Mouse (Mus musculus): ENCODE results near the gene Gpr179. TPM values are rescaled to one million over a fixed set of nuclear protein-coding genes. Genes with fewer than 3 reads are reported as not detected.

The Gpr179 gene
- polyA plus RNA-seq, 1 experiment from 2014 or later, result 0.04 TPM

DNA sequence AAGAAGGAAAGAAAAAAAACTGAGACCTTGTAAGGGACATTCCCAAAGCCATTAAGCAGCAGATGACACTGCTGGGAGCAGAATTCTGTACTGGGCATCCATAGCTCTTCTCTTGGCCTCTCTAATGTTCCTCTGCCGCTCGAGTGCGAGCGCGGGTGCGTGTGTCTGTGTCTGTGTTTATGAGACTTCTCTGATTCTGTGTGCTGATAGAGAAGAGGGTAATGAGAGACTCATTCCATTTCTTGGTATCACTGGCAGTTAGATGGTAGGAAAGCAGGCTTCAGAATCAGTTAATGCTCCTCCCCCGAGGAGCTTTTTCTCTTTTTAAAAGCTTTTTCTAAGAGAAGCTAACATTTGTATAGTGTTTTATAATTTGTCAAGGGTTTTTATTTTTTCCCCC is 3.4 kb upstream of the Gpr179 start:
- no peak overlapping the region for H3K27ac ChIP-seq (replicated peaks)
- H3K9me3 ChIP-seq, result no peaks in the 10 kb centered on the region
- H3K27me3 ChIP-seq (replicated peaks), result no peaks in the 10 kb centered on the region
- WGBS, result 83% methylated on average over 7 of the region's 7 CpGs
- H3K4me2 ChIP-seq, result no peak overlapping the region
- peaks cover 13% of the 10 kb centered on the region for H3K4me1 ChIP-seq
- ATAC-seq (ENCODE audit: extremely low read depth, insufficient number of reproducible peaks, low FRiP score, low TSS enrichment), result no peak
- H3K36me3 ChIP-seq, result no peaks in the 10 kb centered on the region
- no peak overlapping the region for H3K9ac ChIP-seq
- no peak overlapping the region for H3K4me3 ChIP-seq

DNA sequence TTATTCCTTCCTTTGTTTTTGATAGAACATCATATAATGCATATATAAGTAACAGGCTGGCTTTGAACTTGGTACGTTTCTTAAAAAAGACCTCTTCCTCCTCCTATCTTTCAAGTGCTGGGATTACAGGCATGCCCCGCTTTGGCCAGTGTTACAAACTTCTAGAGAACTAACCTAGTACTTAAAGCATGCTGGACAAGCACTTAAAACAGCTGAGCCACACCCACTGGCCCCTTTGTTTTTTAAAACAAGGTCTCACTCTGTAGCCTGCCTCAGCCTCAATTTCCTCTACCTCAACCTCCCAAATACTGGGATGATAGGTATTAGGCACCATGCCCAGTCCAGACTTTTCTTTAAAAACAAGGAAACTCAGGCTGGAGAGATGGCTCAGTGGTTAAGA is 2.8 kb upstream of the Gpr179 start:
- Histone ChIP-seq H3K4me3 (no peak overlapping the region), H3K4me2 (no peak overlapping the region), H3K9me3 (no peaks in the 10 kb centered on the region), H3K4me1 (peaks cover 19% of the 10 kb centered on the region), H3K27ac (replicated peaks) (no peak overlapping the region), H3K27me3 (replicated peaks) (no peaks in the 10 kb centered on the region), H3K9ac (no peak overlapping the region), H3K36me3 (no peaks in the 10 kb centered on the region)
- no peak for ATAC-seq (ENCODE audit: extremely low read depth, insufficient number of reproducible peaks, low FRiP score, low TSS enrichment)
- WGBS, result 58% methylated on average over 2 of the region's 2 CpGs

DNA sequence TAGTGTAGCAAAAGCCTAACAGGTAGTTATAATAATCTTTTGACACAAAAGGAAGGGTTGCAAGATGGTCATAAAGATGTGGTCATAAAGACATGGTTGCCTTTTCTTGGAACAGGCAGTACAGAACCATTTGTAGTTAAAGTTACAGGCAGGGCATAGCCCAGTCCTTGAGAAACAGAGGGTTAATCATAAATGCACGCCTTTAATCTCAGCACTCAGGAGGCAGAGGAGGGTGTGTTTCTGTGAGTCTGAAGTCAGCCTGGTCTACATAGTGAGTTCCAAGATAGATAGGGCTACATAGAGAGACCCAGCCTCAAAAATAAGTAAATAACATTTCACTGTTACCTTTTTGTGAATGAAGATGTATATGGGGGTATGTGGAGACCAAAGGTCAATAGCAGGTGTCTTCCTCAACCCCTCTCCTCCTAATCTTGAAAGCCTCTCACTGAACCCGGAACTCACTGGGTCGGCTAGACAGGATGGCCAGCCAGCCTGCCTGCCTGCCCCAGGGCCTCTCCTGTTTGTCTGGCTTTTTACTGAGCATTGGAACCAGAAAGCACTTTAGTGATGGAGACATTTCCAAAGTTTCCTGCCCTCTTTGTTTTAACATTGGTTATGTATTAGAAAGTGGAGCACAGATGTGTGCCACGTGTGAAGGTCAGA is 1.2 kb upstream of the Gpr179 start:
- H3K36me3 ChIP-seq, result no peaks in the 10 kb centered on the region
- 46% methylated on average over 4 of the region's 4 CpGs for WGBS
- no peak overlapping the region for H3K4me3 ChIP-seq

DNA sequence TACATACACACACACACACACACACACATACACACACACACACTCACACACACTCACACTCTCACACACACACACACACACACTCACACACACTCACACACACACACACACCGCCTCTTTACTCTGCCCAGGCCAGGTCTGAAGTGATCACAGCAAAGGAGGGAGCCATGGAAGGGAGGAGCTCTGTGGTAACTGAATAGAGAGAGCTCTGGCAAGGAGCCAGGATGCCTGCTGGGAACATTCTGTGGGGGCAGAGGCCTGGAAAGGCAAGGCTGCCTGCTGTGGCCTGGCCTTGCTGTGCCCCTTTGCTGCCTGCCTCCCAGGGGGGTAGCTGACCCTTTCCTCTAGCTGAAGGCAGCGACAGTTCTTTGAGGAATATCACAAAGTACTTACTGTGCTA is 1.8 kb downstream of the Gpr179 start:
- H3K4me3 ChIP-seq, result no peak overlapping the region
- H3K4me1 ChIP-seq, result peaks cover 37% of the 10 kb centered on the region
- no peaks in the 10 kb centered on the region for H3K9me3 ChIP-seq
- H3K27ac ChIP-seq (replicated peaks), result peak overlapping the region; percentile 83
- ATAC-seq (ENCODE audit: extremely low read depth, insufficient number of reproducible peaks, low FRiP score, low TSS enrichment), result 0 out of 2 replicates have a peak, but pooled peaks have one; percentile 34
- no peaks in the 10 kb centered on the region for H3K27me3 ChIP-seq (replicated peaks)
- H3K36me3 ChIP-seq, result no peaks in the 10 kb centered on the region
- WGBS, result 0% methylated on average over 1 of the region's 2 CpGs
- peak overlapping the region; percentile 41 for H3K9ac ChIP-seq
- H3K4me2 ChIP-seq, result no peak overlapping the region

More for the DNA sequence above, 1.2 kb upstream of the Gpr179 start:
- H3K27me3 ChIP-seq (replicated peaks), result no peaks in the 10 kb centered on the region
- no peaks in the 10 kb centered on the region for H3K9me3 ChIP-seq
- no peak for ATAC-seq (ENCODE audit: extremely low read depth, insufficient number of reproducible peaks, low FRiP score, low TSS enrichment)
- no peak overlapping the region for H3K9ac ChIP-seq
- H3K4me2 ChIP-seq, result no peak overlapping the region
- peaks cover 22% of the 10 kb centered on the region for H3K4me1 ChIP-seq
- no peak overlapping the region for H3K27ac ChIP-seq (replicated peaks)

DNA sequence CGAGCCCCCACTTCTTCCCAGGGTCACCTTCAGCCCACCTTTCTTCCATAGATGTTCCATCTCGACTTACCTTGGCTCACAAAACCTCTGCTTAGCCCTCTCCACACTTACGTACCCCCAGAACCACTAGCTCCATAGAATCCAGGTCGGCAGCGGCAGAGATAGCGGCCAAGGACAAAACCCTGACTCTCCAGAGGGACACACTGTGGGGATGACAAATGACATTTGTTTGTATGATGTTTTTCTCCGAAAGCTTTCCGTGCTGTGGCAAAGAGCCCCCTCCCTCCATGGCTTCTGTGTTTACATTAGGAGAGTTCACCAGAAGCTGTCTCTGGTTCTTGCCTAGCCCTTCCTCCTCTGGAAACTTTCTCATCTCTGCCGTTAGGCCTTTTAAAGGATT is 4.6 kb downstream of the Gpr179 start:
- Histone ChIP-seq H3K27ac (replicated peaks) (no peak overlapping the region), H3K9me3 (no peaks in the 10 kb centered on the region), H3K27me3 (replicated peaks) (peaks cover 13% of the 10 kb centered on the region), H3K4me1 (peaks cover 48% of the 10 kb centered on the region), H3K4me2 (no peak overlapping the region), H3K36me3 (no peaks in the 10 kb centered on the region), H3K9ac (no peak overlapping the region), H3K4me3 (no peak overlapping the region)
- no peak for ATAC-seq (ENCODE audit: extremely low read depth, insufficient number of reproducible peaks, low FRiP score, low TSS enrichment)
- WGBS, result 69% methylated on average over 9 of the region's 9 CpGs

DNA sequence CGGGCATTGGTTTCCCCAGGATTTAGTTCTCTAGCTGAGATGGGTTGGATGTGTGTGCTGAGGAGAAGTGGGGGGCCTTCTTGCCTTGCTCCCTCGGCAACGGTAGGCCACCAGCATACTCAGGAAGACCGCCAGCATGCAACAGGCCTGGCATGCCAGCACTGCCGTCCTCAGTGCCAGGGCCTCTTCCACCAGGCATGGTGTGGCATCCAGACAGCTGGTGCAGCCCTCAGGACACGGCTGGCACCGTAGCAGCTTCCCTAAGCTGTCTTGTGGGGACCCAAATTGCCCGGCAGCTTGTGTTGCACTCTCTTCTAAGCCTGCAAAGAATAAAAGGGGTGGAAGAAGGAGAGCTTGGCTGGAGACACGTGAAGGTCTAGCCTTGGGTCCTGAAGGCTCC is 5.5 kb downstream of the Gpr179 start:
- H3K27me3 ChIP-seq (replicated peaks), result peaks cover 13% of the 10 kb centered on the region
- peaks cover 45% of the 10 kb centered on the region for H3K4me1 ChIP-seq
- WGBS, result 71% methylated on average over 9 of the region's 9 CpGs
- no peak overlapping the region for H3K4me3 ChIP-seq
- no peak for ATAC-seq (ENCODE audit: extremely low read depth, insufficient number of reproducible peaks, low FRiP score, low TSS enrichment)
- H3K27ac ChIP-seq (replicated peaks), result no peak overlapping the region
- no peak overlapping the region for H3K4me2 ChIP-seq
- H3K9me3 ChIP-seq, result no peaks in the 10 kb centered on the region
- no peaks in the 10 kb centered on the region for H3K36me3 ChIP-seq
- H3K9ac ChIP-seq, result no peak overlapping the region

DNA sequence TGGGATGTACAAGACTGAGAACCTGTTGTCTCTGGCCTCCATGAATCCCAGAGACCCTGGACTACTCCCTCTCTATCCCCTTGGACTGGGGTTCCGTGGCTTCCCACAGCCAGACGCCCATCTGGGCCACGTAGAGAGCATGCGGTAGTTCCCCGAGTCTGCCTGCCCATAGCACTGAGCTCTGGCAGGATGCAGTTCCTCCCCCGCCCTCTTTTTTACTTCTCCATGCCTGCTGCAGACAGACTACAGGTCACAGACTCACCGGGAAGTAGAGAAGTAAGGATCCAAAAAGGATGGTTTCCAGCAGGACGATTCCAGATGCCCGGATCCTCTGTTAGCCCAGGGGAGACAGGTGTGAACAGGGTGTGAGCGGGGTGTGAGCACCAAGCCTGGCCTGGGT is 6.4 kb downstream of the Gpr179 start:
- 47% methylated on average over 10 of the region's 10 CpGs for WGBS
- ATAC-seq (ENCODE audit: extremely low read depth, insufficient number of reproducible peaks, low FRiP score, low TSS enrichment), result peak; percentile 34; the same call in 1 of the 2 replicates
- Histone ChIP-seq H3K27me3 (replicated peaks) (peaks cover 16% of the 10 kb centered on the region), H3K4me1 (peaks cover 37% of the 10 kb centered on the region), H3K36me3 (no peaks in the 10 kb centered on the region), H3K4me3 (no peak overlapping the region), H3K9ac (no peak overlapping the region), H3K9me3 (no peaks in the 10 kb centered on the region), H3K27ac (replicated peaks) (no peak overlapping the region), H3K4me2 (no peak overlapping the region)

DNA sequence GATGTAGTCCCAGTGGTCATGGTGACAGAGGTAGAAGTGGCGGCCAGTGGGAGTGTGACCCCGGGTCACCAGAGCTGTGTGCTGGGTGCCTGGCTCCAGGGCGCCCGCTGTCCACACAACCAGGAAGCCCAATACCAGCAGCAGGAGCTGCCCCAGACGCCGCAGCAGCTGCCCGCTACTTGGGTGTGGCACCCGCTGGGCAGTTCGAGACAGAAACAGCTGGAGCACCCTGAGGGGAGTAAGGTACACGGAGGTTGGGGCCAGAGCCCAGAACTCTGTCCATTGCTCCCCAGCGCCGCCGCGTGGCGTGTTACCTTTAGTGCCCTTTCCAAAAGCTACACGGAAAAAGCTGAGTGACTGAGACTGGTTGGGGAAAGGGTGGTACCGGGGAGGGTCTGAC is 8.3 kb downstream of the Gpr179 start:
- Histone ChIP-seq H3K4me2 (peak overlapping the region; percentile 51), H3K9ac (peak overlapping the region; percentile 60), H3K27me3 (replicated peaks) (peaks cover 26% of the 10 kb centered on the region), H3K4me1 (peaks cover 31% of the 10 kb centered on the region), H3K27ac (replicated peaks) (no peak overlapping the region), H3K9me3 (no peaks in the 10 kb centered on the region), H3K4me3 (peak overlapping the region; percentile 18), H3K36me3 (no peaks in the 10 kb centered on the region)
- 21% methylated on average over 17 of the region's 17 CpGs for WGBS
- no peak for ATAC-seq (ENCODE audit: extremely low read depth, insufficient number of reproducible peaks, low FRiP score, low TSS enrichment)

DNA sequence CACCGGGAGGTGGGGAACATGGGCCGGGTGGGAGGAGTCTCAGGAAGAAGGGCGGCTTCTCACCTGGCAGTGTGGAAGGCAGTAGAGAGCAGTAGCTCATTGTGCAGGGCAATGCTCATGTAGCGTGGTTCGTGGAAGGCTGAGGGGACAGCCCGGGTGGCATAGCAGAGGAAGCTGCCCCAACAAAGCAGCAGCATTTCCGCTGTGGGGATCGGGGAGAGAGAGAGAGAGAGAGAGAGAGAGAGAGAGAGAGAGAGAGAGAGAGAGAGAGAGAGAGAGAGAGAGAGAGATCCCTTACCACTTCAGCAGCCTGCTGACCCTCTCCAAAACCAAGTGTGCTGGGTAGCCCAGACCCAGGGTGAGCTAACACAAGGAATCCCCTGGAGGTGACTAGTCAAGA is 8.7 kb downstream of the Gpr179 start:
- H3K9ac ChIP-seq, result peak overlapping the region; percentile 60; the same call in 1 of the 2 replicates
- no peaks in the 10 kb centered on the region for H3K36me3 ChIP-seq
- WGBS, result 47% methylated on average over 8 of the region's 8 CpGs
- H3K27me3 ChIP-seq (replicated peaks), result peaks cover 31% of the 10 kb centered on the region
- H3K4me3 ChIP-seq, result no peak overlapping the region
- no peak overlapping the region for H3K27ac ChIP-seq (replicated peaks)
- no peaks in the 10 kb centered on the region for H3K9me3 ChIP-seq
- peak overlapping the region; percentile 51 for H3K4me2 ChIP-seq
- peaks cover 36% of the 10 kb centered on the region for H3K4me1 ChIP-seq
- no peak for ATAC-seq (ENCODE audit: extremely low read depth, insufficient number of reproducible peaks, low FRiP score, low TSS enrichment)

DNA sequence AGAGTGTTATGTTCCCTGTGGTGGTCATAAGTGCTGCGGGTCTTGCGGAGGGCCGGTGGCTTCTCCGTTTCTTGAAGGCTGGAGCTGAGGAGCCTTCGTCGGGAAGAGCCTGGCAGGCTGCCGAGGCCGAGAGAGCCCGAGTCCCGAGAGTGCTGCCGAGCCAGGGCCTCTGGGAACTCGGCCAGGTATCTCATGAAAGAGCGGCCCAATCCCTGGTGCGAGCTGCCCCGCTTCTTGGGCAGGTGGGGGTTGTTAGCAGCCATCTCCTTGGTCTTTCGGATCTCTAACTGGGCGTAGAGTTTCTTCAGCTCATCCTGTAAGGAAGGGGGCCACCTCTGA is 12.9 kb downstream of the Gpr179 start:
- peak overlapping the region; percentile 80 for H3K27ac ChIP-seq (replicated peaks)
- H3K27me3 ChIP-seq (replicated peaks), result peaks cover 63% of the 10 kb centered on the region
- H3K9ac ChIP-seq, result peak overlapping the region; percentile 72
- H3K4me2 ChIP-seq, result peak overlapping the region; percentile 63
- no peaks in the 10 kb centered on the region for H3K36me3 ChIP-seq
- 19% methylated on average over 17 of the region's 17 CpGs for WGBS
- no peak for ATAC-seq (ENCODE audit: extremely low read depth, insufficient number of reproducible peaks, low FRiP score, low TSS enrichment)
- H3K9me3 ChIP-seq, result no peaks in the 10 kb centered on the region
- H3K4me3 ChIP-seq, result peak overlapping the region; percentile 35
- H3K4me1 ChIP-seq, result peaks cover 35% of the 10 kb centered on the region

DNA sequence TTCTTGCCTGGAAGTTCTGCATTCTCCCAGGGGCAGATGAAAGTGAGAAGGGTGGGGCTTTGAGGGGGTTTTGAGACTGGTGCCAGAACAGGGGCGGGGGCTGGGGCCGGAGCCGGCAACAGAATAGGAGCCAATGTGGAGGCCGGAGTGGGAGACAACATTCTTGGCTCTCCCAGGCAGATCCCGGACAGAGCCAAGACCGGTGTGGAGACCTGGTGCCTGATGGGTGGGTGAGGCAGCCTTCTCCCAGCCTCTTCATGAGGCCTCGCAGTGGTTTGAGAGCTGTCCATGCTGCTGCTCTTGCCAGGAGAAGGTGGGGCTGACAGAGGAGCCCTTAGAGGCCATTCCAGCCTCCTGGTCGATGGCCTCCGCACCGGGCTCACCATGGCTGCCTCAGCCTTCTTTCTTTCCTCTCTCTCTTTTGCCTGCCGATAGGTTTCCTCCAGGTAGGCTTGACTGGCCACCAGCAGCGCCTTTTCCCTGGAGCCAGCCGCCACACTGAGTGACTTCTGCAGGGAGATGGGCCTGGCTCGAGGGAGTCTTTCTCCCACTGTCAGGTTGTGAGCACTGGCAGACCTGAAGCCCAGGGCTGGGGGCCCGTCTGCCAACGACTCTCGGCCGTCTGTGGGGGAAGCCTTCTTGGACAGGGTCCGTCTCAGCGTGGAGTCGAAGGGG is 13.4 kb downstream of the Gpr179 start:
- H3K36me3 ChIP-seq, result no peaks in the 10 kb centered on the region
- H3K4me3 ChIP-seq, result peak overlapping the region; percentile 35
- ATAC-seq (ENCODE audit: extremely low read depth, insufficient number of reproducible peaks, low FRiP score, low TSS enrichment), result no peak
- H3K9ac ChIP-seq, result peak overlapping the region; percentile 72
- H3K4me1 ChIP-seq, result peaks cover 30% of the 10 kb centered on the region
- no peaks in the 10 kb centered on the region for H3K9me3 ChIP-seq
- 31% methylated on average over 21 of the region's 21 CpGs for WGBS
- peaks cover 58% of the 10 kb centered on the region for H3K27me3 ChIP-seq (replicated peaks)
- H3K27ac ChIP-seq (replicated peaks), result peak overlapping the region; percentile 80
- H3K4me2 ChIP-seq, result peak overlapping the region; percentile 63

DNA sequence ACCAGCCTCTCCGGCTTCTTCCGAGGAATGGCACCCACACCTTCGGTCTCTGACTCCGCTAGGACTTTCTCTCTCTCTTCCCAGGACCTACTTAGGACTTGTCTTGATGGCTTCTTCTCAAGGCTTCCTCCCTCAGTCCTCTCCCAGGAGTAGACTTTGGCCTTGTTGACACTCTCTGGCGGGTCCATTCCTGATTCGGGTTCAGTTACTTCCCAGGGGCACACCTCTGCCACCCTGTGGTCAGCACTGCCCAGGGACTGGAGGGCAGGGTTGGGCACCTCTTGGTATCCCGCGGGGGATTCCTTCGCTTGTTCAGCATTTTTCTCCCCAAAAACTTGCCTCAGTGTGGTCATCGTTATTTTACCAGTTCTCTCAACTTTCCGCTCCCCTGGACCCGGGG is 14.5 kb downstream of the Gpr179 start:
- Histone ChIP-seq H3K36me3 (no peaks in the 10 kb centered on the region), H3K27ac (replicated peaks) (no peak overlapping the region), H3K9ac (no peak overlapping the region), H3K4me1 (peaks cover 26% of the 10 kb centered on the region), H3K9me3 (no peaks in the 10 kb centered on the region), H3K27me3 (replicated peaks) (peaks cover 52% of the 10 kb centered on the region), H3K4me2 (no peak overlapping the region), H3K4me3 (no peak overlapping the region)
- ATAC-seq (ENCODE audit: extremely low read depth, insufficient number of reproducible peaks, low FRiP score, low TSS enrichment), result no peak
- WGBS, result 75% methylated on average over 12 of the region's 12 CpGs

Data from heart, embryonic 13.5 days (tissue).